Mouse (Mus musculus) limb, embryonic 13.5 days (tissue): ENCODE data around the gene Loxl3. TPM values are rescaled to one million over a fixed set of nuclear protein-coding genes. Genes with fewer than 3 reads are reported as not detected.

ENCODE experiments used
- ATAC-seq: fragments of 200-750 bp; cut with Nextera tagmentation; 2 replicates; pipeline ENCODE4 v1.8.0; 2017; ENCODE audit warnings: low read depth, moderate number of reproducible peaks, moderate TSS enrichment; ENCODE audit not compliant: low FRiP score
- H3K27ac ChIP-seq: fragments of 300-500 bp; sonication (generic); 2 replicates; pipeline ENCODE4 v1.5.1; 2015; ENCODE audit warnings: inconsistent platforms, mild to moderate bottlenecking, moderate library complexity
- H3K27me3 ChIP-seq: fragments of 300-500 bp; sonication (generic); 2 replicates; pipeline ENCODE4 v1.6.1; 2015; ENCODE audit warnings: mild to moderate bottlenecking, inconsistent platforms
- H3K36me3 ChIP-seq: fragments of 300-500 bp; sonication (generic); 2 replicates; pipeline ENCODE4 v1.6.1; 2015; ENCODE audit warnings: inconsistent platforms, mild to moderate bottlenecking, moderate library complexity
- H3K4me1 ChIP-seq: fragments of 300-500 bp; sonication (generic); 2 replicates; pipeline ENCODE4 v1.6.1; 2015; ENCODE audit warnings: inconsistent platforms
- H3K4me2 ChIP-seq: fragments of 300-500 bp; sonication (generic); replicated peaks from 2 replicates; pipeline ENCODE4 v1.6.1; 2015; ENCODE audit warnings: inconsistent platforms, mild to moderate bottlenecking, moderate library complexity
- H3K4me3 ChIP-seq: fragments of 300-500 bp; sonication (generic); 2 replicates; pipeline ENCODE4 v1.5.1; 2015; ENCODE audit warnings: moderate library complexity, mild to moderate bottlenecking, inconsistent platforms
- H3K9ac ChIP-seq: fragments of 300-500 bp; sonication (generic); 2 replicates; pipeline ENCODE4 v1.6.1; 2015; ENCODE audit warnings: mild to moderate bottlenecking, inconsistent platforms
- H3K9me3 ChIP-seq: fragments of 300-500 bp; sonication (generic); 2 replicates; pipeline ENCODE4 v1.6.1; 2016; ENCODE audit warnings: inconsistent platforms
- WGBS: fragments of 180-500 bp; shearing (Covaris S2); methylation state at CpG from one replicate; pipeline ENCODE4 v1.1.7; 2015; 5-methylcytosine and 5-hydroxymethylcytosine counted together
- polyA plus RNA-seq: library from polyadenylated mRNA; unstranded; fragments of >200 nt; fragmentation: Nextera tagmentation; extraction: Ambion mirVana; gene quantifications from 2 replicates; pipeline ENCODE4 v1.2.1, GENCODE M21; 2015

Gene Loxl3
- polyA plus RNA-seq, 1 experiment from 2014 or later, result 36.3 TPM

DNA sequence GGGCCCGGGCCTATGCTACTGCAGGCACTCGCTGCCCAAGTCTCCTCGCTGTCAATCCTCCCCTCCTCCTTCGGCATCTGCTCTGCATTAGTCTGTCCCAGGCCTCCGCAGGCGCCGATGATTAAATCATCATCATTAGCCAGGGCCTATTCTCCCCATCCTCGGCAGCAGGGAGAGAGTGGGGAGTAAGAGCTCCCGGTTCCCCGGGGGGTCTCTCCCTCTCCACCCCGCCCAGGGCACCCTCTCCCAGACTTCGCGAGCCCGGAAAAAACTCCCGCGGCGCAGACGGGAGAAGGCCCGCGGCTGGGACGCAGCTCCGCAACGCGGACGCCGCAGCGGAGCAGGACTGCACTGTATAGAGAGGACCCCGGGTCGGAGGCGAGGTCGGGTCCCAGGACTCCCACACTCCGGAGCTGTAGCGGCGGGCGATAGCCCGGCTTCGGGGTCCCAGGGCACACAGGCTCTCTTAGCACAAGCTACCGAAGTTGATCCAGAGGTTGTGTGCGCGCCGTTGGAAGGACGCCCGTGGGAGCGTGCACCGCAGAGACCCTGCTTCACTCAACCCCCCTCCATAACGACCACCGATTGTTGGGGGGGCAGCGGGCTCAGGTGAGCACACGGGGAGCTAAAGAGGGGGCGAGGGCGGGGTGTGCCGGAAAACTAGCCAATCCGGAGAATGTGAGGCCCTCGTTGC lies 43.8 kb downstream of the Loxl3 start, which contains the start of gene Pcgf1:
Gene Pcgf1 (plus strand): TSS at position 240 of the 694 bp plus-strand sequence.
- Histone ChIP-seq H3K4me3 (peak within 1 kb of the TSS; percentile 77), H3K4me2 (peak within 1 kb of the TSS; percentile 96), H3K27me3 (peaks cover 50% of the 10 kb centered on the region), H3K4me1 (peaks cover 14% of the 10 kb centered on the region), H3K27ac (peak within 1 kb of the TSS; percentile 65), H3K9me3 (no peaks in the 10 kb centered on the region), H3K36me3 (peaks cover 26% of the 10 kb centered on the region), H3K9ac (peak within 1 kb of the TSS; percentile 76)
- ATAC-seq, result peak; percentile 97
- under 1% methylated on average over 54 of the region's 54 CpGs for WGBS

DNA sequence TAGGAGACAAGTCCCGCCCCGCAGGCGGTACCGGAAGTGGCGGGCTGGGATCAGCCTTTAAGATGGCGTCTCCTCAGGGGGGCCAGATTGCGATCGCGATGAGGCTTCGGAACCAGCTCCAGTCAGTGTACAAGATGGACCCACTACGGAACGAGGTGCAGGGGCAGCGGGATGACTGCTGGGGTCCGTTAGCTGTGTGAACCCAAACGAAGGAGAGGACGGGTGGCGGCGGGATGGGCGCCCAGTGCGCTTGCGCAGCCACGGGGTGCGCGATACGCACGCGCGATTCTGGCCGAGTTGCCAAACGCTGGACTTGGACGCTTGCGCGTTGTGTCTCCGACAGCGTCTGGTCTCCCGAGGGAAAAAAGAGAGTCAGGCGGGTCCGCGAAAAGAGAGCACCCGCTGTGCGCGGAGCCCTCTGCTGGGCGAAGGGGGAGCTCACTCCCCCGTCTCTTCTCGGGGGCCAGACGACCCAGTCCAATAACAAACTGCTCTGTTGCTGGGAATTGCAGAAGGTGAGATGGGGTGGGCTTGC lies 44.4 kb downstream of the Loxl3 start:
- H3K36me3 ChIP-seq, result peaks cover 26% of the 10 kb centered on the region
- H3K27ac ChIP-seq, result peak overlapping the region; percentile 64; the same call in 1 of the 2 replicates
- peak overlapping the region; percentile 96 for H3K4me2 ChIP-seq
- under 1% methylated on average over 46 of the region's 46 CpGs for WGBS
- peaks cover 50% of the 10 kb centered on the region for H3K27me3 ChIP-seq
- peak overlapping the region; percentile 77 for H3K4me3 ChIP-seq
- H3K9ac ChIP-seq, result peak overlapping the region; percentile 76
- ATAC-seq, result peak; percentile 90
- H3K9me3 ChIP-seq, result no peaks in the 10 kb centered on the region
- peaks cover 14% of the 10 kb centered on the region for H3K4me1 ChIP-seq

DNA sequence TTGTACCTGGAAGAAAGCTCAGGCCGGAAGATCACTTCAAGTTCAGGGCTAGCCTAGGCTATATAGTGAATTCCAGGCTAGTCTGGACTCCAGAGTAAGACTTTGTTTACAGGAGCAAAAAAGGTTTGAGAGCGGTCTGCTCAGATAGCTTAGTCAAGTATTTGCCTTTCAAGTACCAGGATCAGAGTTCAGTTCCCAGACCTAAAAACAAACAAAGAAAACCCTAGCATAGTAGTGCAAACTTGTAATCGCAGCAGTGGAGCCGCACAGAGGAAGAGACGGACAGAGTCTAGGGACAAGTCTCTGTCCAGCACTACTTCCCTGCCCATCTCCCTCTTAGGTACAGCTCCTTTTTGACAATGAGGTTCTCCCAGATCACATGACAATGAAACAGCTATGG lies 46.2 kb downstream of the Loxl3 start:
- ATAC-seq, result no peak
- H3K9ac ChIP-seq, result no peak overlapping the region
- H3K27me3 ChIP-seq, result peaks cover 50% of the 10 kb centered on the region
- peaks cover 26% of the 10 kb centered on the region for H3K36me3 ChIP-seq
- H3K4me2 ChIP-seq, result no peak overlapping the region
- H3K4me3 ChIP-seq, result no peak overlapping the region
- no peak overlapping the region for H3K27ac ChIP-seq
- H3K4me1 ChIP-seq, result peaks cover 27% of the 10 kb centered on the region
- H3K9me3 ChIP-seq, result no peaks in the 10 kb centered on the region
- 97% methylated on average over 5 of the region's 5 CpGs for WGBS

DNA sequence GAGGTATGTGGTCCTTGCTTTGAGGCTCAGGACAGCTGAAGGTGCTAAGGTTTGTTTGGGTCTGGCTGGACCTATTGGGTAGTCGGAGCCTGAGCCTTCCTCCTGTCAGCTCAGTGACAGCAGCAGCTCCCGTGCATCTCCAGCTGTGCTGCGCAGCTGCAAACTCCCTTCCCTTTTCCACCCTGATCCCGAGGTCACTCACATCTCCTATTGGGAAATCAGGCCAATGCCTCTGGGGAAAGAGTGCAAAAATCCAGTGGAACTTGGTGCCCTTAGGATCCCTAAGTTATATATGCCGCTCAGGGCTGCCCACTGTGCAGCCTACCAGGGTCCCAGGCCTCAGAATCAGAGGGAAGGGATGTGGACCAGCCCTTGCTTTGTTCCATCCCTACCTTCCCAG lies 49.5 kb downstream of the Loxl3 start:
- no peak for ATAC-seq
- no peaks in the 10 kb centered on the region for H3K9me3 ChIP-seq
- 24% methylated on average over 5 of the region's 5 CpGs for WGBS
- no peak overlapping the region for H3K4me2 ChIP-seq
- peaks cover 26% of the 10 kb centered on the region for H3K36me3 ChIP-seq
- no peak overlapping the region for H3K9ac ChIP-seq
- peaks cover 67% of the 10 kb centered on the region for H3K27me3 ChIP-seq
- H3K4me1 ChIP-seq, result peaks cover 52% of the 10 kb centered on the region
- no peak overlapping the region for H3K27ac ChIP-seq
- no peak overlapping the region for H3K4me3 ChIP-seq

DNA sequence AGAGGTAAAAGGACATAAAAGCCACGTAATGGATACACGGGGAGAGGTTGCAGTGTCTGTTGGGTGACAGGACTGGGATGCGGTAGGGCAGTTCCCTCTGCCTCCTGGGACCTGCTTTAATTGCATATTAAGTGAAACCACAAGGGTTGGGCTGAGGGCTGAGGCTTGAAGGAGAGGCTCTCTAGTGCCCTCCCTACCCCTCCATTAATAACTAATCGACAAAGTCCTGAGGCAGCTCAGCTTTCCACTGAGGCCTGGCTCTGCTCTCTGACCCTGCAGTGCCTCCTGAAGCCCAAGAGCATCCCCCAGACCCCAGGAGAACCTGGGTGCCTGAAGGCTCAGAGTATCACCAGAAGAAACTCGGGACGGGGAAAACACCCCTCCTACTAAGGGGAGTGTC lies 50.5 kb downstream of the Loxl3 start:
- Histone ChIP-seq H3K27me3 (peaks cover 76% of the 10 kb centered on the region), H3K9ac (no peak overlapping the region), H3K36me3 (peaks cover 26% of the 10 kb centered on the region), H3K27ac (no peak overlapping the region), H3K9me3 (no peaks in the 10 kb centered on the region), H3K4me2 (no peak overlapping the region), H3K4me1 (peaks cover 44% of the 10 kb centered on the region), H3K4me3 (no peak overlapping the region)
- no peak for ATAC-seq
- WGBS, result 3% methylated on average over 6 of the region's 6 CpGs

DNA sequence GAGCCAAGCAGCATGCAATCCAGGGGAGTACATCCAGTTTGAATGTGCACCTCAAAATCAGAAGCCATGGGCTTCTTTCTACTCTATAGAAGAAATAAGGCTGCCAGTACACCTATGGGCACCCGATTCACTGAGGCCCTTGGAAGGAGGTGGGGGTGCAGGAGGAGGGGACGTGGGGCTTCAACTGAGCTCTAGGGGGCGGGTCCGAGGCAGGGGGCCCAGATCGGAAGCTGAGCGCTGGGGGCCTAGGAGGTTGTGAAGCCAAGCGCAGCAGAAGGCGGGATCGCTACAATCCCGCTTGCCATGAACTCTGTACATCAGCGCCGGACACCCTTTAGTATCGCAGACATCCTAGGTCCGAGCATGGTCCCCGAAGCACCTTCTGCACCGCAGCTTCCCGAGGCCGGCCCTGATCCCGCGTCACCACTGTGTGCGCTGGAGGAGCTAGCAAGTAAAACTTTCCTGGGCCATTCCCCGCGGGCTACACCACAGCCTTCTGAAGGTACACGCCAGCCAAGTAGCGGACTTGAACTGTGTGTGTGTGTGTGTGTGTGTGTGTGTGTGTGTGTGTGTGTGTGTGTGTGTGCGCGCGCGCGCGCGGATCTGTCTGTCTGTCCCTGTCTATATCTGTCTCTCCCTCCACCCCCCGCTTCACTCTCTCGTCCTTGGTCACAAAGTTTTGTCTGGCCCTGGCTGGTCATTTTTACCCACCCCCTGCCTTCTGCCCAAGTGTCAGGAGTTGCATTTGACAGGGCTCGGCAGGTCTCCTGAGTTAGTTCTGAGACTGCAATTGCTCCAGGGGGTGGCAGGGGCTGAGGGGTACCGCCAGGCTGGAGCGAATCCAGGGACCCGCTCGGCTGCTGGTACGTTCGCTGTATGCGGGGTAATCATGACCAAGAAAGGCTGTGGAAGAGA lies 52.4 kb downstream of the Loxl3 start, which contains the start of gene Lbx2:
Gene Lbx2 (plus strand): TSS at position 247 of the 915 bp plus-strand sequence.
- peak within 1 kb of the TSS; percentile 64 for H3K4me2 ChIP-seq
- H3K27ac ChIP-seq, result no peak within 1 kb of the TSS
- H3K27me3 ChIP-seq, result peaks cover 95% of the 10 kb centered on the region
- ATAC-seq, result no peak
- H3K4me1 ChIP-seq, result peaks cover 43% of the 10 kb centered on the region
- no peaks in the 10 kb centered on the region for H3K9me3 ChIP-seq
- 2% methylated on average over 40 of the region's 42 CpGs for WGBS
- peak within 1 kb of the TSS; percentile 37 for H3K4me3 ChIP-seq
- peak within 1 kb of the TSS; percentile 54 for H3K9ac ChIP-seq
- H3K36me3 ChIP-seq, result peaks cover 13% of the 10 kb centered on the region

DNA sequence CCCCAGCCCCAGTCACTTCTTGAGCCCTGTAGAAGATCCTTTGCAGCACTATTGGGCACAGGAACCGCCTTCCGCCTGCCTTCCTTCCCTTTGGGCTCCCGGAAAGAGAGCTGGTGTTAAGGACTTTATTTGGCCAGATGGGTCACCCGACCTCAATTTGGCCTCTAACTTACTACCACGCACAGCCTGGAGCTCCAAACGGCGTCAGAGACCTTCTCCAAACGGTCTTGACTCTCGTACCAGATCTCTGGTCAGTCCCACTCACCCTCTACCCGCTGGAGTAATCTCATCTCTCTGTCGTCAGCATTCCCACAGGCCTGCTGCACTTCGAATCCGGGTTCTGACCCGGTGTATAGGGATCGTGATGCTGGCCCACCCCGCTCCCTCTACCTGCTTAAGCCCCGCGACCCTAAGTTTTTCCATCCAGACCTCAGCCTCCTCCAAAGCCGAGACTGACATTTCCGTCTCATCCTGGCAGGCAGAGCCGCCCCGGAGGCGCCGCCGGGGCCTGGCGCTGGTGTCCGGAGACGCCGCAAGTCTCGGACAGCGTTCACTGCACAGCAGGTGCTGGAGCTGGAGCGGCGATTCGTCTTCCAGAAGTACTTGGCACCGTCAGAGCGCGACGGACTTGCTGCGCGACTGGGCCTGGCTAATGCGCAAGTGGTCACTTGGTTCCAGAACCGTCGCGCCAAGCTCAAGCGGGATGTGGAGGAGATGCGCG lies 53.4 kb downstream of the Loxl3 start:
- no peaks in the 10 kb centered on the region for H3K9me3 ChIP-seq
- WGBS, result 2% methylated on average over 47 of the region's 47 CpGs
- no peak for ATAC-seq
- H3K27ac ChIP-seq, result no peak overlapping the region
- peak overlapping the region; percentile 13 for H3K9ac ChIP-seq
- H3K4me3 ChIP-seq, result peak overlapping the region; percentile 23
- H3K27me3 ChIP-seq, result peaks cover 93% of the 10 kb centered on the region
- H3K36me3 ChIP-seq, result peaks cover 4% of the 10 kb centered on the region
- H3K4me2 ChIP-seq, result peak overlapping the region; percentile 52
- peaks cover 43% of the 10 kb centered on the region for H3K4me1 ChIP-seq

DNA sequence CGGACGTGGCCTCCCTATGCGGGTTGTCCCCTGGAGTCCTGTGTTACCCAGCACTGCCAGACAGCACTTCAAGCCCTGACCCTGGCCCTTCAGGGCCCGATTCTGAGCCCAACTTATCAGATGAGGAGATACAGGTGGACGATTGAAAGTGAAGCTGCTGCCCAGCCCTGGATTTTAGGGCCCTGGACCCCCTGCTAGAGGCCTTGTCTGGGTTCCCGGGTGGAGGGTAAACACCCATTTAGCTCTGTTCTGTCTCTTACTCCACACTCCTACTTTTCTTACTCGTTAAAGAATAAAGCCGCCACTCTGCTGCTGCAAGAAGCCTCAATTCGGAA lies 53.9 kb downstream of the Loxl3 start:
- no peak for ATAC-seq
- Histone ChIP-seq H3K4me3 (peak overlapping the region; percentile 23; the same call in 1 of the 2 replicates), H3K36me3 (no peaks in the 10 kb centered on the region), H3K27ac (no peak overlapping the region), H3K4me2 (peak overlapping the region; percentile 52), H3K9me3 (no peaks in the 10 kb centered on the region), H3K9ac (peak overlapping the region; percentile 13), H3K27me3 (peaks cover 92% of the 10 kb centered on the region), H3K4me1 (peaks cover 43% of the 10 kb centered on the region)
- WGBS, result 9% methylated on average over 9 of the region's 9 CpGs

DNA sequence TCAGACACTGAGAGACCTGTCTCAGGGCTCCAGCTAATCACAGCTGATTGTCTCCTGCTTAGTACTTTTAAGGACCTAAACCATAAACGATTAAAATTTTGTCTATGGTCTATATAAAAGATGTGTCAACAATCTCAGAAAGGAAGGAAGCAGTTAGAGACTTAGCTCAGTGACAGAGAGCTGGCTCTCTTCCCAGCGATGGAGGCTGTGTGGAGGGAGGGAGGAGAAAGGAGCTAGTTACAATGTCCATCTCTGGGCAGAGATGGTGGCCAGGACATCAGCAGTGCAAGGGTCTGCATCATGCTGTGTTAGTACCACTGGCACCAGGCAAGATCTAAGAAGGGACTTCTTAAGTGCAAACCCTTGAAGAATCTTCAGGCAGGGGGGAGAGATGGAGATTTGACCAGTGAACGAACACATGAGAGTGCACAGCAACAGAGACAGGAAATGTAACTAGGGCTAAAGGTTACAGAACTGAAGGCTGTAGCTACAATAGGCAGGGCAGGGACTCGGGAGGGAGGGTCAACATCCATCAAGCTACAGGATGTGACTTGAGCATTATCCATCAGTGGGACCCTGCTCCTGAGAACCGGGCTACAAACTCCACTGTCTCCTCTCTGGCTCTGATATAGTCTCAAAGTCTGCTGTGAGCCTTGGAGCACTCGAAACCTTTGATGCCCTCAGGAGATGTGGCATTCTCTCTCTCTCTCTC lies 58.6 kb downstream of the Loxl3 start:
- Histone ChIP-seq H3K27me3 (peaks cover 46% of the 10 kb centered on the region), H3K27ac (no peak overlapping the region), H3K9ac (no peak overlapping the region), H3K4me3 (no peak overlapping the region), H3K4me1 (peaks cover 8% of the 10 kb centered on the region), H3K4me2 (no peak overlapping the region), H3K36me3 (no peaks in the 10 kb centered on the region), H3K9me3 (0 out of 2 replicates have a peak, but pooled peaks cover 3% of the 10 kb centered on the region)
- 38% methylated on average over 6 of the region's 6 CpGs for WGBS
- ATAC-seq, result no peak

DNA sequence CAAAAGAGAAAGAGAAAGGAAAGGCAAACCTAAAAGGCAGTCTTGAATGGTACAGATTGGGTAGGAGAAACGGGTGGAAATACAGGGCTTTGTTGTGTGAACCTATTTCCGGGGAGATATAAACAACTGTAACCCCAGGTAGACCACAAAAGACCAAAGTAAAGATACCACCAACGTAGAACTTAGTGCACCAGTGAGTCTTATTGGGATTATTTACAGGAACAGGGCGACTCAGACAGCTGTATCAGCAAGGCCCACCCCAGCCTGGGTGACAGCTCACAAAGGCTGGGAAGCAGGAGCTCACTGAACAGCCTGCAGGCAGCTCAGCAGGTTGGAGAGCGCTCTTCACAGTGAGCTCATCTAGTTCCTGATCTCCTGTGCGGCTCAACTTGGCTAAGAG lies 62.0 kb downstream of the Loxl3 start:
- 53% methylated on average over 6 of the region's 6 CpGs for WGBS
- Histone ChIP-seq H3K27me3 (peaks cover 15% of the 10 kb centered on the region), H3K4me1 (no peaks in the 10 kb centered on the region; the same call in 1 of the 2 replicates), H3K36me3 (no peaks in the 10 kb centered on the region), H3K4me2 (no peak overlapping the region), H3K4me3 (no peak overlapping the region), H3K9me3 (0 out of 2 replicates have a peak, but pooled peaks cover 3% of the 10 kb centered on the region), H3K27ac (no peak overlapping the region), H3K9ac (no peak overlapping the region)
- ATAC-seq, result no peak

DNA sequence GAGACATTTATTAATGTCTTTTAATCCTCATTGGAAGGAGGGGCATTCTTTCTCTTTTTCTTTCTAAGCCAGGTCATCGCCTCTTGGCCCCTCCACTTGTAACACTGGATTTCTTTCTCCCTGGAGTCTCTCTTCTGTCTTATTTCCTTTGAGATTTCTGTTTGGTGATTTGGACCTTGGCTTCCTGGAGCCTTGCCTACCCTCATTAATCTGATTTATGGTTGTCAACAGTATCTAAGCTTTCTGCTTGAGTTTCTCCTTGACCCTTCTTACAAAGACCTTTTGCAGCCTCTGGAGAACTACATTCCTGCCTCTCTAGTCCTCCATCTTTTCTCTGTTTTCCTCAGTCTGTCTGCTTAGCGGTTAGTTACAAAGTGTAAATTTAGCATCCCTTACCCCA lies 64.4 kb downstream of the Loxl3 start:
- Histone ChIP-seq H3K27me3 (peaks cover 2% of the 10 kb centered on the region; the same call in 1 of the 2 replicates), H3K4me2 (no peak overlapping the region), H3K4me1 (peaks cover 13% of the 10 kb centered on the region), H3K27ac (no peak overlapping the region), H3K9me3 (0 out of 2 replicates have a peak, but pooled peaks cover 3% of the 10 kb centered on the region), H3K4me3 (no peak overlapping the region), H3K9ac (no peak overlapping the region), H3K36me3 (no peaks in the 10 kb centered on the region)
- WGBS, result 53% methylated on average over 2 of the region's 2 CpGs
- ATAC-seq, result no peak
